Mouse (Mus musculus): ENCODE results near the gene Cfl1. TPM values are rescaled to one million over a fixed set of nuclear protein-coding genes. Genes with fewer than 3 reads are reported as not detected.

Gene Cfl1
- total and polyA plus RNA-seq, 3 experiments, result 818 to 1,768 (median 999) TPM

- DNase-seq (ENCODE audit: extremely low read depth), result no peak
- Histone ChIP-seq H3K36me3 (replicated peaks in 1 of 2; ENCODE audit: control insufficient read depth in 1 of 2, insufficient read depth in 1 of 2, low read length in 1 of 2) (peaks cover 0 to 1% of the 10 kb centered on the region in 2 experiments), H3K4me2 (ENCODE audit: insufficient read depth, low read depth, poor library complexity, severe bottlenecking) (peak overlapping the region; percentile 83), H3K9me3 (replicated peaks; ENCODE audit: low read length) (no peaks in the 10 kb centered on the region), H3K79me2 (replicated peaks; ENCODE audit: control insufficient read depth, extremely low read depth, insufficient read depth, poor library complexity, severe bottlenecking) (no peaks in the 10 kb centered on the region), H3K9ac (ENCODE audit: insufficient read depth, low read depth) (no peak overlapping the region), H3K27ac (ENCODE audit: insufficient read depth, low read depth) (no peak overlapping the region), H3K27me3 (replicated peaks) (peaks cover 39% of the 10 kb centered on the region), H3K4me3 (replicated peaks in 1 of 3; ENCODE audit: low read depth in 2 of 3, low read length in 2 of 3, poor library complexity in 1 of 3) (peak overlapping the region in 1 of 3 experiments; percentile 38), H3K4me1 (ENCODE audit: control insufficient read depth in 1 of 2, insufficient read depth in 2 of 2) (peaks cover 9 to 20% of the 10 kb centered on the region in 2 experiments)
- in situ Hi-C loops (cut with MboI; ENCODE audit: low pct_ligation_motif_present, low pct_unique_long_range_greater_than_20kb, low sequenced_read_pairs) (no loop called here), dilution Hi-C loops (cut with MboI; ENCODE audit: extremely low pct_ligation_motif_present, extremely low pct_unique_long_range_greater_than_20kb, low sequenced_read_pairs) (no loop called here)
- TF ChIP-seq BHLHE40 (IDR thresholded peaks at IDR 0.05; ENCODE audit: low read depth, low read length), result peak; percentile 63; the same call in 1 of the 2 replicates
- TF ChIP-seq MAX (IDR thresholded peaks at IDR 0.05; ENCODE audit: low read length), result peak; percentile 71; the same call in 1 of the 2 replicates
- TF ChIP-seq USF1 (IDR thresholded peaks at IDR 0.05; ENCODE audit: low read depth, low read length), result no peak
- no peak for TF ChIP-seq PAX5 (IDR thresholded peaks at IDR 0.05; ENCODE audit: low read length)
- TF ChIP-seq MAFK (IDR thresholded peaks at IDR 0.05; ENCODE audit: insufficient replicate concordance, low read length), result 0 out of 2 replicates have a peak, but pooled peaks have one; percentile 5
Measured at GRCm38 (mm10) chr19:5448354-5449150, 41.7 kb upstream of the Cfl1 start.

- H3K9me3 ChIP-seq (replicated peaks; ENCODE audit: low read length), result no peaks in the 10 kb centered on the region
- no peak for TF ChIP-seq NRF1 (IDR thresholded peaks at IDR 0.05; ENCODE audit: low read depth, low read length)
- TF ChIP-seq MAX (IDR thresholded peaks at IDR 0.05; ENCODE audit: low read length), result no peak
- TF ChIP-seq SMC3 (IDR thresholded peaks at IDR 0.05; ENCODE audit: low read depth, low read length), result no peak
- TF ChIP-seq HCFC1 (IDR thresholded peaks at IDR 0.05; ENCODE audit: low read depth, low read length), result no peak
- no peak for TF ChIP-seq RCOR1 (conservative IDR thresholded peaks at IDR 0.05; ENCODE audit: low read depth, low read length)
- TF ChIP-seq MYC (IDR thresholded peaks at IDR 0.05; ENCODE audit: low read depth, low read length), result no peak
- TF ChIP-seq UBTF (IDR thresholded peaks at IDR 0.05; ENCODE audit: low read depth, low read length), result no peak
- TF ChIP-seq IRF4 (IDR thresholded peaks at IDR 0.05; ENCODE audit: low read depth, low read length), result no peak
- no peak for TF ChIP-seq MEF2A (IDR thresholded peaks at IDR 0.05; ENCODE audit: borderline replicate concordance, low read depth, low read length)
- no peak for TF ChIP-seq GABPA (IDR thresholded peaks at IDR 0.05; ENCODE audit: insufficient replicate concordance, low read depth, low read length)
- no peak for TF ChIP-seq TBP (conservative IDR thresholded peaks at IDR 0.05; ENCODE audit: low read depth, low read length)
- TF ChIP-seq RAD21 (IDR thresholded peaks at IDR 0.05; ENCODE audit: low read depth, low read length), result no peak
- no peak for TF ChIP-seq ZC3H11A (IDR thresholded peaks at IDR 0.05; ENCODE audit: low read depth, low read length)
- no peak for TF ChIP-seq KAT2A (IDR thresholded peaks at IDR 0.05; ENCODE audit: insufficient replicate concordance, low read length)
- TF ChIP-seq USF2 (conservative IDR thresholded peaks at IDR 0.05; ENCODE audit: low read depth, low read length), result no peak
- no peak for TF ChIP-seq CHD2 (IDR thresholded peaks at IDR 0.05; ENCODE audit: low read length)
- TF ChIP-seq ZMIZ1 (IDR thresholded peaks at IDR 0.05; ENCODE audit: low read depth, low read length), result no peak
- no peak for DNase-seq (ENCODE audit: extremely low read depth)
- H3K4me1 ChIP-seq (ENCODE audit: control insufficient read depth in 1 of 2, insufficient read depth in 2 of 2), result peaks cover 9 to 20% of the 10 kb centered on the region in 2 experiments
- in situ Hi-C loops (cut with MboI; ENCODE audit: low pct_ligation_motif_present, low pct_unique_long_range_greater_than_20kb, low sequenced_read_pairs), result no loop called here
- H3K36me3 ChIP-seq (replicated peaks in 1 of 2; ENCODE audit: control insufficient read depth in 1 of 2, insufficient read depth in 1 of 2, low read length in 1 of 2), result peaks cover 0 to 11% of the 10 kb centered on the region in 2 experiments
- H3K4me2 ChIP-seq (ENCODE audit: insufficient read depth, low read depth, poor library complexity, severe bottlenecking), result no peak overlapping the region
- peaks cover 29% of the 10 kb centered on the region for H3K27me3 ChIP-seq (replicated peaks)
- H3K4me3 ChIP-seq (replicated peaks in 1 of 3; ENCODE audit: low read depth in 2 of 3, low read length in 2 of 3, poor library complexity in 1 of 3), result no peak overlapping the region
- dilution Hi-C loops (cut with MboI; ENCODE audit: extremely low pct_ligation_motif_present, extremely low pct_unique_long_range_greater_than_20kb, low sequenced_read_pairs), result no loop called here
- no peak overlapping the region for H3K27ac ChIP-seq (ENCODE audit: insufficient read depth, low read depth)
- no peak overlapping the region for H3K9ac ChIP-seq (ENCODE audit: insufficient read depth, low read depth)
- H3K79me2 ChIP-seq (replicated peaks; ENCODE audit: control insufficient read depth, extremely low read depth, insufficient read depth, poor library complexity, severe bottlenecking), result no peaks in the 10 kb centered on the region
Measured at GRCm38 (mm10) chr19:5449673-5450072, 40.6 kb upstream of the Cfl1 start.
